Mouse (Mus musculus) C2C12 (cell line): ENCODE measurements around the gene Wfdc12.

Source experiments
- CTCF ChIP-seq: IDR thresholded peaks from one replicate; pipeline ENCODE4 v1.5.1; 2011; ENCODE audit not compliant: control insufficient read depth, insufficient read depth, insufficient read length
- MAX ChIP-seq: IDR thresholded peaks from one replicate; pipeline ENCODE4 v1.6.1; 2011; ENCODE audit warnings: mild to moderate bottlenecking, control low read depth
- MYOD1 ChIP-seq: IDR thresholded peaks from one replicate; pipeline ENCODE4 v1.6.1; 2011; ENCODE audit warnings: low read depth; ENCODE audit not compliant: control insufficient read depth, insufficient read length
- USF1 ChIP-seq: IDR thresholded peaks from one replicate; pipeline ENCODE4 v1.6.1; 2011; ENCODE audit warnings: low read depth, mild to moderate bottlenecking, control low read depth, moderate library complexity

DNA sequence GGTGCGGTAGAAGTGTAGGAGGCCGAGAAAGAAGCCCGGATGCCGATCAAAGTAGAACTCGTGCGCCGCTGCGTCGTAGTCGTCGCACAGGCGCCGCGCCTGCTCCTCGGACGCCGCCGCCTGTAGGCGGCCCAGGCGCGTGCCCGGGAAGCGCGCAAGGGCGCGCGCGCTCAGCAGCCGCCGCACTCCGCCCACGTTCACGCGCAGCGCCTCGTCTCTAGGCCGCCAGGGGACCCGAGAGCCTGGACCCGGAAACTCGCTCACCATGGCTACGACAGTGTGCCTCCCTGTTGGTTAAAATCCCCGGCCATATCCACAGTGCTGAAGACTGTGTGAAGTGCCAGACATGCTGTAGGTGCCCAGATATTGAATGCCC, 21.8 kb downstream of the Wfdc12 start:
- TF ChIP-seq MAX (no peak), MYOD1 (no peak), CTCF (no peak), USF1 (no peak)
